Mouse (Mus musculus) NIH3T3 (cell line): Measurements from ENCODE around the gene Baiap2.

Experiments
- DNase-seq: peaks from one replicate; pipeline ENCODE4 v3.0.0-alpha.2; 2012; ENCODE audit warnings: low read depth

Gene Baiap2

GRCm38 (mm10) chr11:120011761-120012560 lies 69.4 kb downstream of the Baiap2 start:
- DNase-seq = no peak

- DNase-seq = no peak
Measured at GRCm38 (mm10) chr11:120012702-120013101, 70.1 kb downstream of the Baiap2 start.

GRCm38 (mm10) chr11:120013174-120013711 lies 70.7 kb downstream of the Baiap2 start:
- peak; percentile 93 for DNase-seq

GRCm38 (mm10) chr11:120014758-120015157 lies 72.2 kb downstream of the Baiap2 start:
- DNase-seq = no peak

GRCm38 (mm10) chr11:120017011-120017410 lies 74.4 kb downstream of the Baiap2 start:
- DNase-seq = no peak

GRCm38 (mm10) chr11:120019542-120020440 lies 77.2 kb downstream of the Baiap2 start:
- DNase-seq = no peak

- no peak for DNase-seq
Measured at GRCm38 (mm10) chr11:120021367-120021766, 78.8 kb downstream of the Baiap2 start.

- DNase-seq = peak; percentile 26
Measured at GRCm38 (mm10) chr11:120022216-120022615, 79.7 kb downstream of the Baiap2 start.

- DNase-seq = no peak
Measured at GRCm38 (mm10) chr11:120022841-120023240, 80.3 kb downstream of the Baiap2 start.

- DNase-seq = no peak
Measured at GRCm38 (mm10) chr11:120026941-120027340, 84.4 kb downstream of the Baiap2 start.

- peak; percentile 22 for DNase-seq
Measured at GRCm38 (mm10) chr11:120028319-120029092, 85.9 kb downstream of the Baiap2 start.

- DNase-seq = peak; percentile 48
Measured at GRCm38 (mm10) chr11:120029431-120030144, 87.0 kb downstream of the Baiap2 start.

- peak; percentile 64 for DNase-seq
Measured at GRCm38 (mm10) chr11:120030145-120030901, 87.8 kb downstream of the Baiap2 start.

GRCm38 (mm10) chr11:120032052-120032451 lies 89.5 kb downstream of the Baiap2 start:
- DNase-seq = no peak

- no peak for DNase-seq
Measured at GRCm38 (mm10) chr11:120033473-120033872, 90.9 kb downstream of the Baiap2 start.

GRCm38 (mm10) chr11:120034306-120034705 lies 91.7 kb downstream of the Baiap2 start:
- no peak for DNase-seq

- no peak for DNase-seq
Measured at GRCm38 (mm10) chr11:120034762-120035161, 92.2 kb downstream of the Baiap2 start.

GRCm38 (mm10) chr11:120039581-120039980 lies 97.0 kb downstream of the Baiap2 start:
- no peak for DNase-seq

GRCm38 (mm10) chr11:120040440-120040839 lies 97.9 kb downstream of the Baiap2 start:
- DNase-seq = no peak
